Mouse (Mus musculus): ENCODE results near the gene Cela1. TPM values are rescaled to one million over a fixed set of nuclear protein-coding genes. Genes with fewer than 3 reads are reported as not detected.
A peak's percentile ranks its signal among the peaks of the same experiment; 100 is the strongest.

The Cela1 gene
- polyA plus RNA-seq, 1 experiment from 2014 or later, result 180 TPM

DNA sequence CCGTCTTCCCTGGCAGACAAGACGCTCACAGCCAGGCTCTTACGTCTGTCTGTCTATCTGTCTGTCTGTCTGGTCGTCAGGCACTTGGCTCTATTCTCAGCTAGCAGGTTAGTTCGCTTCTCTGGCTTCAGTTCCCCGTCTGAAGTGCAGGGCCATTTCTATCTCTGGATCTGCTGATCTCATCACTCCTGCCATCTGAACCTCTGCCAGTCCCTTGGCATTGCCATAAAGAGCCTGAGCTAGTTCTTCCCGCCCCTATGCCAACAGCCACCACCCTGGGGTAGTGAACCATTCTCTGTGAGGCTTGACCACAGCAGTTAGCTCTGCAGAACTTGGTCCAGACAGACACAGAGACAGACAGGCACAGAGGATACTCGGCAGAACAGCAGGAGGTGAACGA lies 27.4 kb downstream of the Cela1 start:
- 86% methylated on average over 9 of the region's 9 CpGs for WGBS
- H3K27me3 ChIP-seq (replicated peaks; ENCODE audit: control insufficient read depth, insufficient read depth, low read length), result no peaks in the 10 kb centered on the region
- no peak overlapping the region for H3K4me2 ChIP-seq (ENCODE audit: low read depth, low read length)
- H3K4me1 ChIP-seq (ENCODE audit: control insufficient read depth, insufficient read depth, low read length), result peaks cover 13% of the 10 kb centered on the region
- no peak for ATAC-seq
- no peak overlapping the region for H3K9ac ChIP-seq (ENCODE audit: low read depth, low read length)
- H3K9me3 ChIP-seq (ENCODE audit: control insufficient read depth, low read length), result no peaks in the 10 kb centered on the region
- no peak overlapping the region for H3K4me3 ChIP-seq (ENCODE audit: low read length)
- no peak overlapping the region for H3K27ac ChIP-seq (ENCODE audit: low read length)
- no peaks in the 10 kb centered on the region for H3K36me3 ChIP-seq (ENCODE audit: control insufficient read depth, insufficient read depth, low read length)

DNA sequence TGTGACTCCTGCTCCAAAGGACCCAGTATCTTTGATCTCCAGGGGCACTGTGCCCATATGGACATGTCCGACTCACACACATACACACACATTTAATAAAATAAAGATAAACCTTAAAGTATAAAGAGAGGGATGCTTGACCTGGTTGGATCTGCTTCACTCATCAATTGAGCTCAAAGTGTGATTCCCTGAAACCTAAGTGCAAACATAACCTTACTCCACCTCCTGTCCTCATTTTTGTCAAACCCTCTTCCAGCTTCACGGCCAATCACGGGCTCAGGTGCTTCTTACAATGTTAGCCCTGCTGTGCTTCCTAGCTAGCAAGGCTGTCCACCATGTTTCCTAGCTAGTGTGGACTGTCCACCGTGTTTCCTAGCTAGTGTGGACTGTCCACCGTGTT lies 32.5 kb downstream of the Cela1 start:
- no peaks in the 10 kb centered on the region for H3K9me3 ChIP-seq (ENCODE audit: control insufficient read depth, low read length)
- H3K27ac ChIP-seq (ENCODE audit: low read length), result no peak overlapping the region
- ATAC-seq, result no peak
- H3K4me2 ChIP-seq (ENCODE audit: low read depth, low read length), result no peak overlapping the region
- H3K9ac ChIP-seq (ENCODE audit: low read depth, low read length), result no peak overlapping the region
- no peaks in the 10 kb centered on the region for H3K27me3 ChIP-seq (replicated peaks; ENCODE audit: control insufficient read depth, insufficient read depth, low read length)
- no peaks in the 10 kb centered on the region for H3K36me3 ChIP-seq (ENCODE audit: control insufficient read depth, insufficient read depth, low read length)
- 0 out of 2 replicates have a peak, but pooled peaks cover 4% of the 10 kb centered on the region for H3K4me1 ChIP-seq (ENCODE audit: control insufficient read depth, insufficient read depth, low read length)
- WGBS, result 83% methylated on average over 5 of the region's 5 CpGs
- no peak overlapping the region for H3K4me3 ChIP-seq (ENCODE audit: low read length)

DNA sequence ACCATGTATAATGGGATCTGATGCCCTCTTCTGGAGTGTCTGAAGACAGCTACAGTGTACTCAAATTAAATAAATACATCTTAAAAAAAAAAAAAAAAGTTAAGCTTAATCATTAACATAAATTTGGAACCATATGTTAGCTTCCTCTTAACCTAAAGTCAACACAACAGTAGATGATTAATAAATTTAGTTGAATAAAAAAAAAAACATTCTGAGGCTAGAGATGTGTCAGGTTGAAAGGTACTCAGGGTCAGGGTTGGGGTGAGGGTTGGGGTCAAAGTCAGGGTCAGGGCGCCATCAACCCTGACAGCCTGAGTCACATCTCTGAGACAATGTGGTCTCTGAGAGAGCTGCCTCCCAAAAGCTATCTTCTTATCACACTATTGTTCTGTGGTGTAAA lies 33.5 kb downstream of the Cela1 start:
- no peak for ATAC-seq
- H3K27me3 ChIP-seq (replicated peaks; ENCODE audit: control insufficient read depth, insufficient read depth, low read length), result no peaks in the 10 kb centered on the region
- H3K4me1 ChIP-seq (ENCODE audit: control insufficient read depth, insufficient read depth, low read length), result 0 out of 2 replicates have a peak, but pooled peaks cover 4% of the 10 kb centered on the region
- 65% methylated on average over 1 of the region's 1 CpGs for WGBS
- no peak overlapping the region for H3K4me2 ChIP-seq (ENCODE audit: low read depth, low read length)
- H3K4me3 ChIP-seq (ENCODE audit: low read length), result no peak overlapping the region
- H3K9me3 ChIP-seq (ENCODE audit: control insufficient read depth, low read length), result no peaks in the 10 kb centered on the region
- no peak overlapping the region for H3K9ac ChIP-seq (ENCODE audit: low read depth, low read length)
- H3K36me3 ChIP-seq (ENCODE audit: control insufficient read depth, insufficient read depth, low read length), result no peaks in the 10 kb centered on the region
- H3K27ac ChIP-seq (ENCODE audit: low read length), result no peak overlapping the region

DNA sequence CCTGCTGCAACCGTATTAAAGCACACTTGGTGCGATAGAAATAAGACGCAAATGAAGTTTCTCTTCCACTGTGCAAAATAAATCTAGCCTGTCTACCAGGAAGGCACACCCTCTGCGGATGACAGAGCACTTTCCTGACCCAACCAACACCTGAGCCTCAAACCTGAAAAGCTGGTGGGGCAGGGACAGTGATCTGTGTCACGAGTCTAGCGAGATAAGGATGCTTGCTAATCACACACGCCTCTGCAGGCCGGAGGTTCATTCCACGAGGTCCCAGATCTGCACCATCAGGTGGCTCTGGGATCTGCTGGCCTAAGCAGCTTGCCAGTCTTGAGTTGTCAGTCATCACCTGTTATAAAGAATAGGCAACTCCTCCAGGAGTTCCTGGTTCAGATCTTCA lies 36.1 kb downstream of the Cela1 start:
- Histone ChIP-seq H3K27ac (ENCODE audit: low read length) (peak overlapping the region; percentile 82), H3K9ac (ENCODE audit: low read depth, low read length) (no peak overlapping the region), H3K4me1 (ENCODE audit: control insufficient read depth, insufficient read depth, low read length) (0 out of 2 replicates have a peak, but pooled peaks cover 4% of the 10 kb centered on the region), H3K4me3 (ENCODE audit: low read length) (no peak overlapping the region), H3K4me2 (ENCODE audit: low read depth, low read length) (no peak overlapping the region), H3K36me3 (ENCODE audit: control insufficient read depth, insufficient read depth, low read length) (no peaks in the 10 kb centered on the region), H3K9me3 (ENCODE audit: control insufficient read depth, low read length) (no peaks in the 10 kb centered on the region), H3K27me3 (replicated peaks; ENCODE audit: control insufficient read depth, insufficient read depth, low read length) (no peaks in the 10 kb centered on the region)
- WGBS, result 62% methylated on average over 9 of the region's 9 CpGs
- ATAC-seq, result peak; percentile 96

DNA sequence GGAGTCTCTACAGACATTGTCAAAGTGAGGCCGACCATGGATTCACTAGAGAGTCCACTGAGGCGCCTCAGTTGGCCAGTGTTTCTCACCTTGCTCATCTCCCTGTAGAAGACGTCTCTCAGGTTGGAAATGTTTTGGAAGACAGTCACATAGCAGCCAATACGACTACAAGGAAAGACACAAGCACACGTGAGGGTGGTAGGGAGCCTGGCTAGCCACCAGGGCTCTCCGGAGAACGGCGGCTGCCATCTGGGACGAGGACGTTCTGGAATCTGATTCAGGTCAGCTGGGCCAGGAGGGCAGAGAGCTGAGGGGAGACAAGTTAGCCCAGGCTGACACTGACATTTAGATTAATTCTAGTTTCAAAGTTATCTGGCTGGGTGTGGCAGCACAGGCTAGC lies 37.6 kb downstream of the Cela1 start:
- no peaks in the 10 kb centered on the region for H3K9me3 ChIP-seq (ENCODE audit: control insufficient read depth, low read length)
- ATAC-seq, result no peak
- H3K27ac ChIP-seq (ENCODE audit: low read length), result no peak overlapping the region
- H3K27me3 ChIP-seq (replicated peaks; ENCODE audit: control insufficient read depth, insufficient read depth, low read length), result no peaks in the 10 kb centered on the region
- 0 out of 2 replicates have a peak, but pooled peaks cover 4% of the 10 kb centered on the region for H3K4me1 ChIP-seq (ENCODE audit: control insufficient read depth, insufficient read depth, low read length)
- 84% methylated on average over 10 of the region's 10 CpGs for WGBS
- no peak overlapping the region for H3K4me2 ChIP-seq (ENCODE audit: low read depth, low read length)
- no peaks in the 10 kb centered on the region for H3K36me3 ChIP-seq (ENCODE audit: control insufficient read depth, insufficient read depth, low read length)
- H3K4me3 ChIP-seq (ENCODE audit: low read length), result no peak overlapping the region
- H3K9ac ChIP-seq (ENCODE audit: low read depth, low read length), result no peak overlapping the region

DNA sequence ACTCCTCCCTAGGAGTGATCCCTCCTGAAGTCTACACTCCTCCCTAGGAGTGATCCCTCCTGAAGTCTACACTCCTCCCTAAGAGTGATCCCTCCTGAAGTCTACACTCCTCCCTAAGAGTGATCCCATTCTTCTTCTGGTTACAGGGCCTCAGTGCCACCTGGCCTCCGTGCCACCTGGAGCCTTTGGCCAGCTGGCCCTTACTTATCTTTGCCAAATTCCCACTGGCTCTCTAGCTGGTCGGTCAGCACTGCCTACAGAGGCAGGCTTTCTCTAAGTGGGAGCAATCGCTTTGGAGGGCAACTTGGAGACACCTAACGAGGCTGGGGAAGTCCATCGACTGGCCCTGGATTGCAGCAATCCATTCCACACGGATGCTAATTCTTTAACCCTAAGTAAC lies 41.6 kb downstream of the Cela1 start:
- no peaks in the 10 kb centered on the region for H3K36me3 ChIP-seq (ENCODE audit: control insufficient read depth, insufficient read depth, low read length)
- no peak overlapping the region for H3K27ac ChIP-seq (ENCODE audit: low read length)
- no peak overlapping the region for H3K4me3 ChIP-seq (ENCODE audit: low read length)
- H3K9me3 ChIP-seq (ENCODE audit: control insufficient read depth, low read length), result no peaks in the 10 kb centered on the region
- H3K9ac ChIP-seq (ENCODE audit: low read depth, low read length), result no peak overlapping the region
- H3K27me3 ChIP-seq (replicated peaks; ENCODE audit: control insufficient read depth, insufficient read depth, low read length), result no peaks in the 10 kb centered on the region
- no peak overlapping the region for H3K4me2 ChIP-seq (ENCODE audit: low read depth, low read length)
- H3K4me1 ChIP-seq (ENCODE audit: control insufficient read depth, insufficient read depth, low read length), result peaks cover 7% of the 10 kb centered on the region; the same call in 1 of the 2 replicates
- 76% methylated on average over 6 of the region's 6 CpGs for WGBS
- ATAC-seq, result no peak

DNA sequence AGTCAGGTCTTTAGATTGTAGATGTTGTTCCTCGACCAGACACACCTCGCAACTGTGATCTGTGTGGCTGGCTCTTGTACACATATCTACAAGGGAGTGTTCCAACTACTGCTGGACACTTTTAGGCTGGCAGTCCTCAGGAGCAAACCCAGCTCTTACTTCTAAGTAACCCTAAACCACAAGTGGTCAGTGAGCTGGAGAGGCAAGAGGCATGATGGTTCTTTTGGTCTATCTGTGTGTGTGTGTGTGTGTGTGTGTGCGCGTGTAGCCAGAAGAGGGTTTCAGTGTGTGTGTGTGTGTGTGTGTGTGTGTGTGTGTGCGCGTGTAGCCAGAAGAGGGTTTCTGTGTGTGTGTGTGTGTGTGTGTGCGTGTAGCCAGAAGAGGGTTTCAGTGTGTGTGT lies 45.3 kb downstream of the Cela1 start:
- ATAC-seq, result no peak
- no peaks in the 10 kb centered on the region for H3K9me3 ChIP-seq (ENCODE audit: control insufficient read depth, low read length)
- H3K4me2 ChIP-seq (ENCODE audit: low read depth, low read length), result no peak overlapping the region
- no peak overlapping the region for H3K9ac ChIP-seq (ENCODE audit: low read depth, low read length)
- H3K4me3 ChIP-seq (ENCODE audit: low read length), result no peak overlapping the region
- no peak overlapping the region for H3K27ac ChIP-seq (ENCODE audit: low read length)
- 86% methylated on average over 7 of the region's 7 CpGs for WGBS
- 0 out of 2 replicates have a peak, but pooled peaks cover under 1% of the 10 kb centered on the region for H3K27me3 ChIP-seq (replicated peaks; ENCODE audit: control insufficient read depth, insufficient read depth, low read length)
- no peaks in the 10 kb centered on the region for H3K36me3 ChIP-seq (ENCODE audit: control insufficient read depth, insufficient read depth, low read length)
- H3K4me1 ChIP-seq (ENCODE audit: control insufficient read depth, insufficient read depth, low read length), result peaks cover 23% of the 10 kb centered on the region

DNA sequence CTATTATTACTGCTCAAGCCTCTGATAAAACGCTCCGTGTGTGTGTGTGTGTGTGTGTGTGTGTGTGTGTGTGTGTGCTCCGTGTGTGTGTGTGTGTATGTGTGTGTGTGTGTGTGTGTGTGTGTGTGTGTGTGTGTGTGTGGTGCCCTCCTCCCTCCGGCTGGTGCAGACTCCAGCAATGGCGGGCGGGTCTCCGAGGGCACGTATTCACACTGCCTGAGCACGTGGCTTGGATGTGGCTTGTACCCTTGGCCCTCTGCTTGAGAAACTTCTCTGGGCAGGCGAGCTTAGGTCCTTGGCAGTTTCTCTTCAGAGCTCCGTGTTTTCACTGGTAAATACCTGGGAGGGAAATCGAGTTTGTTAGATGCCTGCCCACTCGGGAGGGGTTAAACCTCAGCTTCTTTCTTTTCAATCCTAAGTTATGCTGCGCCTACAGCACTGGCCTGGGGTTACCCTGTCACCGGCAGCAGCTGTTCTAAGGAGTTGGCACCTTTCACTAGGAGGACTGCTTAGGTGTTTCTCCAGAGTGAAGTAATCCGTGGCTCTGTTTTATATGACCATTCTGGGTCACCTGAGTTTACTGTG lies 46.4 kb downstream of the Cela1 start:
- peaks cover 8% of the 10 kb centered on the region; the same call in 1 of the 2 replicates for H3K27me3 ChIP-seq (replicated peaks; ENCODE audit: control insufficient read depth, insufficient read depth, low read length)
- no peak for ATAC-seq
- WGBS, result 69% methylated on average over 13 of the region's 16 CpGs

DNA sequence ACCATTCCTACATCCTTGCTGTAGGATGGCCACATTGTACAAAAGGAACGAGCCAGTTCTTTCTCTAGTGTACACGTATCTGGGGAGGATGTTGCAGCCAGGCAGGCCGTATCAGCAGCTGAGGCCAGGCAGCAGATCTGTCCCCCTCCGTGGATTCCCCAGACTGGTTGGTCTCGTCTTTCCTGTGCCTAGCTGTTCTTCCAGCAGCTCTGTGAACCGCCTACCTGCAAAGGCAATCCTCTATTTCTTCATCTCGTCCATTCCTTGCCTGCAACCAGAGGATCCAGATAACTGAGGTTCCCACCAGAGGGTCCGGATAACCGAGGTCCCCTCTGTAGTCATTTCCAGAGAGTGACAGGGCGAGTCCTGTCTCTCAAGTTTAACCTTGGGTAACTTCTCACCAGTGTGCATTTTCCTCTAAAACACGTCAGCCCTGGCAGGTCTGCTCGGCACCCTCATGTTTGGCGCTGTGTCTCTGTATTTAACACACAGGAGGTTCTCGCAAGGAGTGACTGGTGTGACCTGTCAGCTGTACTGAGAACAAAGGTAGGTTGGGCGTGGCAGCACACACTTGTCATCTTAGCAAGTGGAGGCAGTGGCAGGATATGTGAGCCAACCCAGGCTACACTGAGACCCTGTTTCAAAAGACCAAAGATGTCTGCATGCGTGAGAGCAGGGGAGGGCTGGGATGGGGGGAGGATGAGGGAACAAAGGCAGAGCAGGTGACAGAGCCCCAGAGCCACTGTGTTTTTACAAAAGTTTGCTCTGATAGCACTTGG lies 47.6 kb downstream of the Cela1 start:
- H3K9ac ChIP-seq (ENCODE audit: low read depth, low read length), result no peak overlapping the region
- peak overlapping the region; percentile 23 for H3K27ac ChIP-seq (ENCODE audit: low read length)
- no peak overlapping the region for H3K4me2 ChIP-seq (ENCODE audit: low read depth, low read length)
- no peak overlapping the region for H3K4me3 ChIP-seq (ENCODE audit: low read length)
- no peaks in the 10 kb centered on the region for H3K9me3 ChIP-seq (ENCODE audit: control insufficient read depth, low read length)
- peaks cover 10% of the 10 kb centered on the region; the same call in 1 of the 2 replicates for H3K27me3 ChIP-seq (replicated peaks; ENCODE audit: control insufficient read depth, insufficient read depth, low read length)
- H3K4me1 ChIP-seq (ENCODE audit: control insufficient read depth, insufficient read depth, low read length), result peaks cover 30% of the 10 kb centered on the region
- 57% methylated on average over 16 of the region's 16 CpGs for WGBS
- ATAC-seq, result peak; percentile 14; the same call in 1 of the 2 replicates
- H3K36me3 ChIP-seq (ENCODE audit: control insufficient read depth, insufficient read depth, low read length), result no peaks in the 10 kb centered on the region

More for the DNA sequence above, 46.4 kb downstream of the Cela1 start:
- Histone ChIP-seq H3K27ac (ENCODE audit: low read length) (no peak overlapping the region), H3K9me3 (ENCODE audit: control insufficient read depth, low read length) (no peaks in the 10 kb centered on the region), H3K4me1 (ENCODE audit: control insufficient read depth, insufficient read depth, low read length) (peaks cover 30% of the 10 kb centered on the region), H3K4me3 (ENCODE audit: low read length) (no peak overlapping the region), H3K9ac (ENCODE audit: low read depth, low read length) (no peak overlapping the region), H3K4me2 (ENCODE audit: low read depth, low read length) (no peak overlapping the region), H3K36me3 (ENCODE audit: control insufficient read depth, insufficient read depth, low read length) (no peaks in the 10 kb centered on the region)

Data from intestine, embryonic 16.5 days (tissue).